Mouse (Mus musculus) midbrain, embryonic 15.5 days (tissue): Measurements from ENCODE around the gene Mettl25. TPM values are rescaled to one million over a fixed set of nuclear protein-coding genes. Genes with fewer than 3 reads are reported as not detected.
A peak's percentile ranks its signal among the peaks of the same experiment; 100 is the strongest.

Source experiments
- ATAC-seq: fragments of 200-750 bp; cut with Nextera tagmentation; replicated peaks from 2 replicates; pipeline ENCODE4 v1.8.0; 2017; ENCODE audit warnings: moderate TSS enrichment
- H3K27ac ChIP-seq: fragments of 300-500 bp; sonication (generic); 2 replicates; pipeline ENCODE4 v1.5.1; 2015; ENCODE audit warnings: mild to moderate bottlenecking, inconsistent platforms
- H3K27me3 ChIP-seq: fragments of 300-500 bp; sonication (generic); replicated peaks from 2 replicates; pipeline ENCODE4 v1.6.1; 2015; ENCODE audit warnings: inconsistent platforms
- H3K36me3 ChIP-seq: fragments of 300-500 bp; sonication (generic); replicated peaks from 2 replicates; pipeline ENCODE4 v1.6.1; 2015; ENCODE audit warnings: inconsistent platforms
- H3K4me1 ChIP-seq: fragments of 300-500 bp; sonication (generic); 2 replicates; pipeline ENCODE4 v1.6.1; 2015; ENCODE audit warnings: inconsistent platforms
- H3K4me2 ChIP-seq: fragments of 300-500 bp; sonication (generic); 2 replicates; pipeline ENCODE4 v1.6.1; 2015; ENCODE audit warnings: inconsistent platforms, mild to moderate bottlenecking, moderate library complexity
- H3K4me3 ChIP-seq: fragments of 300-500 bp; sonication (generic); 2 replicates; pipeline ENCODE4 v1.5.1; 2015; ENCODE audit warnings: mild to moderate bottlenecking, inconsistent platforms
- H3K9ac ChIP-seq: fragments of 300-500 bp; sonication (generic); 2 replicates; pipeline ENCODE4 v1.6.1; 2015; ENCODE audit warnings: mild to moderate bottlenecking, inconsistent platforms
- H3K9me3 ChIP-seq: fragments of 300-500 bp; sonication (generic); 2 replicates; pipeline ENCODE4 v1.6.1; 2016; ENCODE audit warnings: inconsistent platforms
- WGBS: fragments of 180-500 bp; shearing (Covaris S2); methylation state at CpG from one replicate; pipeline ENCODE4 v1.1.7; 2015; ENCODE audit warnings: mixed read lengths; 5-methylcytosine and 5-hydroxymethylcytosine counted together
- polyA plus RNA-seq: library from polyadenylated mRNA; unstranded; fragments of >200 nt; fragmentation: Nextera tagmentation; extraction: Ambion mirVana; gene quantifications from 2 replicates; pipeline ENCODE4 v1.2.1, GENCODE M21; 2015

Mettl25 gene
- 14.1 and 14.9 TPM in 2 replicates for polyA plus RNA-seq

- H3K9ac ChIP-seq = peak within 1 kb of the TSS; percentile 89
- peaks cover 20% of the 10 kb centered on the region for H3K4me1 ChIP-seq
- H3K36me3 ChIP-seq = peaks cover 19% of the 10 kb centered on the region; the same call in 1 of the 2 replicates
- H3K9me3 ChIP-seq = no peaks in the 10 kb centered on the region
- peak within 1 kb of the TSS; percentile 95 for H3K4me3 ChIP-seq
- peak within 1 kb of the TSS; percentile 100 for H3K27ac ChIP-seq
- H3K27me3 ChIP-seq = no peaks in the 10 kb centered on the region
- under 1% methylated on average over 90 of the region's 90 CpGs for WGBS
- peak within 1 kb of the TSS; percentile 79 for H3K4me2 ChIP-seq
- peak; percentile 99 for ATAC-seq
These were observed at the start of gene Mettl25, which contains the start of gene Ccdc59 for GRCm38 (mm10) chr10:105840928-105841888. TSS of gene Mettl25 (minus strand) at chr10:105841380. TSS of gene Ccdc59 (plus strand) at chr10:105841067.

- Histone ChIP-seq H3K9ac (no peak overlapping the region), H3K36me3 (no peaks in the 10 kb centered on the region), H3K9me3 (no peaks in the 10 kb centered on the region), H3K4me2 (no peak overlapping the region), H3K27ac (no peak overlapping the region), H3K4me3 (no peak overlapping the region), H3K4me1 (no peaks in the 10 kb centered on the region), H3K27me3 (no peaks in the 10 kb centered on the region)
- ATAC-seq = no peak
- 51% methylated on average over 4 of the region's 4 CpGs for WGBS
These were observed 26.1 kb upstream of the Mettl25 start for GRCm38 (mm10) chr10:105867312-105867711.

GRCm38 (mm10) chr10:105851136-105851535, 10.0 kb upstream of the Mettl25 start:
- WGBS = 74% methylated on average over 4 of the region's 4 CpGs
- Histone ChIP-seq H3K4me3 (no peak overlapping the region), H3K9ac (no peak overlapping the region)

GRCm38 (mm10) chr10:105850286-105850685, 9.1 kb upstream of the Mettl25 start:
- 79% methylated on average over 5 of the region's 5 CpGs for WGBS
- H3K9me3 ChIP-seq = no peaks in the 10 kb centered on the region
- H3K9ac ChIP-seq = no peak overlapping the region
- no peak overlapping the region for H3K4me3 ChIP-seq
- H3K4me1 ChIP-seq = no peaks in the 10 kb centered on the region
- ATAC-seq = no peak
- no peak overlapping the region for H3K27ac ChIP-seq
- H3K36me3 ChIP-seq = peaks cover 25% of the 10 kb centered on the region
- no peaks in the 10 kb centered on the region for H3K27me3 ChIP-seq
- no peak overlapping the region for H3K4me2 ChIP-seq

More at GRCm38 (mm10) chr10:105851136-105851535, 10.0 kb upstream of the Mettl25 start:
- no peak for ATAC-seq
- Histone ChIP-seq H3K9me3 (no peaks in the 10 kb centered on the region), H3K4me2 (no peak overlapping the region), H3K36me3 (peaks cover 17% of the 10 kb centered on the region), H3K4me1 (no peaks in the 10 kb centered on the region), H3K27ac (no peak overlapping the region), H3K27me3 (no peaks in the 10 kb centered on the region)

- no peaks in the 10 kb centered on the region for H3K9me3 ChIP-seq
- H3K27me3 ChIP-seq = no peaks in the 10 kb centered on the region
- H3K4me2 ChIP-seq = peak overlapping the region; percentile 79
- peaks cover 23% of the 10 kb centered on the region for H3K36me3 ChIP-seq
- no peak overlapping the region; the same call in 1 of the 2 replicates for H3K4me3 ChIP-seq
- no peak for ATAC-seq
- WGBS = 86% methylated on average over 7 of the region's 7 CpGs
- no peak overlapping the region for H3K9ac ChIP-seq
- no peak overlapping the region for H3K27ac ChIP-seq
- peaks cover 20% of the 10 kb centered on the region for H3K4me1 ChIP-seq
These were observed 1.4 kb upstream of the Mettl25 start for GRCm38 (mm10) chr10:105842574-105842973.

- no peak overlapping the region for H3K4me3 ChIP-seq
- ATAC-seq = no peak; the same call in 1 of the 2 replicates
These were observed 6.5 kb downstream of the Mettl25 start for GRCm38 (mm10) chr10:105834627-105835228.

GRCm38 (mm10) chr10:105806259-105807010, 34.7 kb downstream of the Mettl25 start:
- Histone ChIP-seq H3K36me3 (no peaks in the 10 kb centered on the region), H3K4me3 (no peak overlapping the region), H3K4me1 (no peaks in the 10 kb centered on the region), H3K27me3 (no peaks in the 10 kb centered on the region), H3K9ac (no peak overlapping the region), H3K9me3 (no peaks in the 10 kb centered on the region), H3K4me2 (no peak overlapping the region), H3K27ac (no peak overlapping the region)
- ATAC-seq = no peak
- WGBS = 87% methylated on average over 7 of the region's 7 CpGs

More at GRCm38 (mm10) chr10:105834627-105835228, 6.5 kb downstream of the Mettl25 start:
- Histone ChIP-seq H3K9ac (no peak overlapping the region), H3K9me3 (no peaks in the 10 kb centered on the region), H3K27ac (no peak overlapping the region), H3K36me3 (no peaks in the 10 kb centered on the region), H3K27me3 (no peaks in the 10 kb centered on the region), H3K4me2 (no peak overlapping the region), H3K4me1 (no peaks in the 10 kb centered on the region)
- 64% methylated on average over 10 of the region's 10 CpGs for WGBS

- Histone ChIP-seq H3K27ac (no peak overlapping the region), H3K4me2 (no peak overlapping the region), H3K36me3 (no peaks in the 10 kb centered on the region), H3K27me3 (no peaks in the 10 kb centered on the region), H3K4me1 (no peaks in the 10 kb centered on the region), H3K4me3 (no peak overlapping the region), H3K9ac (no peak overlapping the region), H3K9me3 (no peaks in the 10 kb centered on the region)
- WGBS = 92% methylated on average over 2 of the region's 2 CpGs
- no peak for ATAC-seq
These were observed 37.7 kb downstream of the Mettl25 start for GRCm38 (mm10) chr10:105803461-105803860.

GRCm38 (mm10) chr10:105802132-105802531, 39.0 kb downstream of the Mettl25 start:
- H3K4me3 ChIP-seq = no peak overlapping the region
- H3K4me1 ChIP-seq = no peaks in the 10 kb centered on the region
- H3K9ac ChIP-seq = no peak overlapping the region
- no peak overlapping the region for H3K4me2 ChIP-seq
- no peak for ATAC-seq
- no peaks in the 10 kb centered on the region for H3K36me3 ChIP-seq
- WGBS = 93% methylated on average over 6 of the region's 6 CpGs
- H3K27ac ChIP-seq = no peak overlapping the region
- no peaks in the 10 kb centered on the region for H3K27me3 ChIP-seq
- no peaks in the 10 kb centered on the region for H3K9me3 ChIP-seq

- ATAC-seq = no peak
- H3K9ac ChIP-seq = no peak overlapping the region
- no peak overlapping the region for H3K27ac ChIP-seq
- H3K4me2 ChIP-seq = no peak overlapping the region
- no peaks in the 10 kb centered on the region for H3K4me1 ChIP-seq
- H3K9me3 ChIP-seq = no peaks in the 10 kb centered on the region
- WGBS = 81% methylated on average over 6 of the region's 6 CpGs
- H3K4me3 ChIP-seq = no peak overlapping the region
- no peaks in the 10 kb centered on the region for H3K36me3 ChIP-seq
- H3K27me3 ChIP-seq = no peaks in the 10 kb centered on the region
These were observed 40.0 kb downstream of the Mettl25 start for GRCm38 (mm10) chr10:105801147-105801546.

- H3K27me3 ChIP-seq = no peaks in the 10 kb centered on the region
- WGBS = 84% methylated on average over 8 of the region's 8 CpGs
These were observed 43.8 kb downstream of the Mettl25 start for GRCm38 (mm10) chr10:105797250-105797924.

More at GRCm38 (mm10) chr10:105797250-105797924, 43.8 kb downstream of the Mettl25 start:
- Histone ChIP-seq H3K4me2 (no peak overlapping the region), H3K4me1 (no peaks in the 10 kb centered on the region), H3K36me3 (no peaks in the 10 kb centered on the region), H3K27ac (no peak overlapping the region), H3K4me3 (no peak overlapping the region), H3K9ac (no peak overlapping the region), H3K9me3 (no peaks in the 10 kb centered on the region)
- ATAC-seq = no peak
